Mouse (Mus musculus): Measurements from ENCODE around the gene Miga2. TPM values are rescaled to one million over a fixed set of nuclear protein-coding genes. Genes with fewer than 3 reads are reported as not detected.
A peak's percentile ranks its signal among the peaks of the same experiment; 100 is the strongest.

Miga2 gene
- total RNA-seq (2021), result 100 to 1,000 TPM; 108 to 121 TPM

- DNase-seq, result peak; percentile 99
Observed at GRCm38 (mm10) chr2:30363773-30364650, at the start of gene Miga2. Miga2 (plus strand) TSS chr2:30364233.

DNA sequence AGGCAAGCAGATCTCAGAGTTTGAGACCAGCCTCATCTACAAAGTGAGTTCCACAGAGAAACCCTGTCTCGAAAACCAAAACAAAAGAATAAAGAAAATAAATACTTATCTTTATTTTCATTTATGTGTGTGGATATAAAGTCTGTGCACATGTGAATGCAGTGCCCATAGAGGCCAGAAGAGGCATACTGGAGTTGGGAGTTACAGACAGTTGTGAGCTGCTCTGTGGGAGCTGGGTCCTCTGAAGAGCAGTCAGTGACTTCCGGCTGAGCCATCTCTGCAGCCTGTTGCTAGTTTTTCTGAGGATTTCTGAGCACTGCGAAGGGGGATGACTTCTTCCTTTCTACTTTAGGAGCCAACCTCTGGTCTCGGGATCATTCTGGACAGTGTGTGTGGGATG is 47.9 kb upstream of the Miga2 start:
- no peak for DNase-seq

DNA sequence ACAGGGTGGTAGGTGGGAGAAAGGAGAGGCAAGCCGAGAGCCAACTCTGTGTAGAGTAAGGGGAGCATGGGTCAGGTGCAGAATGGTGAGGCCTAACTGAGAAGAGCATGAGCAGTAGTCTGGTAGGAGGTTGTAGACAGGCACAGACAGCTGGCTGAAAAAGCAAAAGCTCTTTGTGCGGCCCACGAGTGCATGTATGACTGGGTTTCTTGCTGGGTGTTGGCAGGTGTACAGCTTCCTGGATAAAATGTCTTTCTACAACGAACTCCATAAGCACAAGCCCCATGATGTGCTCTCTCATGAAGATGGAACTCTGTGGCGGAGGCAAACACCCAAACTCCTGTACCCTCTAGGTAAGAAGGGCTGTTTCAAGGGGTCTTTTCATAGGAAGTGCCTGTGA is 47.1 kb upstream of the Miga2 start:
- DNase-seq, result no peak

- DNase-seq, result no peak
Observed at GRCm38 (mm10) chr2:30319260-30319659, 44.8 kb upstream of the Miga2 start.

DNA sequence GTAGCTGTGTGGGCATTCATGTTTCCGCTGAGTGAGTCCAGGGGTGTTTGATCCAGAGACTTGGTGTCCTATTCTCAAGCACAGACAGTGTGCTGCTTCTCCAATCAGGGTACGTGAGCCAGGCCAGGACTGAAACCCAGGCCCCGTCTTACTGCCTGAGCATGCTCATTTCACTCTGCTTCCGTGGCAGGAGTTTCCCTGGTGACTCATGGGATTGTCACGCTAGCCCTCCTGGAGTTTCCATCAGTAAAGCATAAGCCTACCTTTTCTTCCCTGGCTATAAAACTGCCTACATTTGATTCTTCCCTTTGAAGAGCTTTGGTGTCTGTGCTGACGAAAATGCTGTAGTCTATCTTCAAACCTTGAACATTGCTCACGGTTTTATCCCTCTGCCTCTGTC is 40.9 kb upstream of the Miga2 start:
- DNase-seq, result no peak

DNA sequence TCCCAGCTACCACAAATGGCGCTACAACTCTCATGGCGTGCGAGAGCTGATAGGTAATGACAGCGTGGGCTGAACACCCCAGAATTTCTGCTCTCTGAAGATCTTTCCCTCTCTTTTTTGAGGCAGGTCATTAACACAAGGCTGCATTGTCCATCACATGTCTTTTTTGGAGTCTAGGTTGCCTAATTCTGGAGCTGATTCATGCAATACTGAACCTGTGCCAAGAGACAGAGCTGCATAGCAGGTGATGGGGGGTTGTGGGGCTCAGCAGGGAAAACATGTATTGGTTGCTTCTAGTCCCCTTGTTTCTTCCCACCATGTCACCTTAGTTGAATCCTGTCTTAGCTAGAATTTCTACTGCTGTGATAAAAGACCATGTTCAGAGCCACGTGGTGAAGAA is 38.7 kb upstream of the Miga2 start:
- DNase-seq, result no peak

DNA sequence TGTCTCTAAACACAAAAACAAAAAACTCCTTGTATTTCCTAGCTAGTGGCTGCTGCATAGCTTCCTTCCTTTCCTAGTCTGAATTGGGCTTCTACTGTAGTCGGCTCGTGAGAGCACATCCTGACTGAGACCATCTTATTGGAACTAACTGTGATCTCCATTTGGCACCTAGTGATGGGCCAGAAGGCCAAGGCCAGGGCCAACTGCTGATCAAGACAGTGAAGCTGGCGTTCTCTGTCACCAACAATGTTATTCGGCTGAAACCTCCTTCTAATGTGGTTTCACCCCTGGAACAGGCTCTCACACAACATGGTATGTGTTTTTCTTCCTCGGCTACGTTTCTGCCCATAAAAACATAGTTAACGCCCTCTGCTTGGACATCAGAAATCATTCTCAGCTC is 36.8 kb upstream of the Miga2 start:
- no peak for DNase-seq

GRCm38 (mm10) chr2:30328791-30329190 is 35.2 kb upstream of the Miga2 start:
- DNase-seq, result no peak

GRCm38 (mm10) chr2:30335324-30335723 is 28.7 kb upstream of the Miga2 start:
- DNase-seq, result no peak

- no peak for DNase-seq
Observed at GRCm38 (mm10) chr2:30336174-30336915, 27.7 kb upstream of the Miga2 start.

DNA sequence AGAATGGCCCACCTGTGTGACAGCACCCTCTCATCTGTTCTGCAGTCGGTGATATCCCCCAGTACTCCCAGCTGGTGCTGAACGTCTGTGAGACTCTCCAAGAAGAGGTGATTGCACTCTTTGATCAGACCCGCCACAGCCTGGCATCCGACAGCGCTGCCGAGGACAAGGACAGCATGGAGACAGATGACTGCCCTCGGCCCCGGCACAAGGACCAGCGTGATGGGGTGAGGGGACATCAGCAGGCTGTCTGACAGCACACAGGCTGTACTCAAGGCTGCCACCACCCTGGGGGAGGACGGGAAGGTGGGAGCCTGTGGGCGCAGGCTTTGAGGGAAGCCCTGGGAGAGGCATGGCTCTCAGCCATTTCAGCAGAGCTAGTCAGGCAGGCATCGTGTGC is 26.9 kb upstream of the Miga2 start:
- DNase-seq, result no peak

DNA sequence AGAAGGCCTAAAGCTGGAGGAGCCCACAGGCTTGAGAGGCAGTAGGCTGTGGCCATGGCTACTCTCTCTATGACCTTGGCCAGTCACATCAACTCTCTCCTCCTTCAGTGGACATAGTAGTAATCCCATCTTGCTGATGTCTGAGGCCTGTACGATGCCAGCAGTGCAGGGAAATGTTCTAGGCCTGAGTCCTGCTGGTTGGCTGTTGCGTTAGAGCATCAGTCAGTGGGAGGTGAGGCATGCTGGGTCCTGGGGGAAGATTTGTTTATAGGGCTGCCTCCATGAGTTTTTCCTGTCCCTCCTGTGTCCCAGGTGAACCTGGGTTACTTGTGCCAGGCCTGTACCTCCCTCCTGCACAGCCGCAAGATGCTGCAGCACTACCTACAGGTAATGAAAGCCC is 22.0 kb upstream of the Miga2 start:
- DNase-seq, result no peak

DNA sequence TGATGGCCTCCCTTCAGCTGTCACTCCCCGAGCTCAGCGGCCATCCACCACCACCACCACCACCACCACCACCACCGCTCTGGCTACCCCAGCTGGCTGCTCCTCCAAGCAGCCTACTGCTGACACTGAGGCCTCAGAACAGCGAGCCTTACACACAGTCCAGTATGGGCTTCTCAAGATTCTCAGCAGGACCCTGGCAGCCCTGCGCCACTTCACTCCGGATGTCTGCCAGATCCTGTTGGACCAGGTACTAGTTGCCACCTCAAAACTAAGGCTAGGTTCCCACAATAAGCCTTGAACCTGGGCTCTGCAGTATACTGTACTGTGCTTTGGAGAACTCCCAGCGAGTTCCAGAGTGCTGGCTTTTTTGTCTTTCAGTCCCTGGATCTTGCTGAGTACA is 21.5 kb upstream of the Miga2 start:
- DNase-seq, result no peak

DNA sequence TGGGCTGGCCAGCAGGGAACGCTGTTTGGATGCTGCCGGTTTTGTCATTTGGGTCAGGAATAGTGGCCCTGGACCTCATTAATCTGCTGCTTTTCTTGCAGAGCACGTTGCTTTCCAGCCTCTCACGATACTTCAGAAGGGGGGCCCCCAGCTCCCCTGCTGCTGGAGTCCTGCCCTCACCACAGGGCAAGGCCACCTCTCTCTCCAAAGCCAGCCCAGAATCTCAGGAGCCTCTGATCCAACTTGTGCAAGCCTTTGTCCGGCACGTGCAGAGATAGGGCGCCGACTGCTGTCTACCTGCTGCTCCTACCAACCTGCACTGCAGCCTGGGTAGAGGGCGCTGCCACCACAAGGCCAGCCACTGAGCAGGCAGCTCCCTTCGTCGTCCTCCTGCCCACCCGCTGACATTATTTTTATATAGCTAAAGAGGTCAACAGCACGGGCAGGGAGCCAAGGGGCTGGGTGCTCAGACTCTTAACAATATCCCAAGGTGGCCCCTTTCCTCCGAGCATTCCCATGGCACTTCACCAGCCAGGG is 20.4 kb upstream of the Miga2 start:
- no peak for DNase-seq

DNA sequence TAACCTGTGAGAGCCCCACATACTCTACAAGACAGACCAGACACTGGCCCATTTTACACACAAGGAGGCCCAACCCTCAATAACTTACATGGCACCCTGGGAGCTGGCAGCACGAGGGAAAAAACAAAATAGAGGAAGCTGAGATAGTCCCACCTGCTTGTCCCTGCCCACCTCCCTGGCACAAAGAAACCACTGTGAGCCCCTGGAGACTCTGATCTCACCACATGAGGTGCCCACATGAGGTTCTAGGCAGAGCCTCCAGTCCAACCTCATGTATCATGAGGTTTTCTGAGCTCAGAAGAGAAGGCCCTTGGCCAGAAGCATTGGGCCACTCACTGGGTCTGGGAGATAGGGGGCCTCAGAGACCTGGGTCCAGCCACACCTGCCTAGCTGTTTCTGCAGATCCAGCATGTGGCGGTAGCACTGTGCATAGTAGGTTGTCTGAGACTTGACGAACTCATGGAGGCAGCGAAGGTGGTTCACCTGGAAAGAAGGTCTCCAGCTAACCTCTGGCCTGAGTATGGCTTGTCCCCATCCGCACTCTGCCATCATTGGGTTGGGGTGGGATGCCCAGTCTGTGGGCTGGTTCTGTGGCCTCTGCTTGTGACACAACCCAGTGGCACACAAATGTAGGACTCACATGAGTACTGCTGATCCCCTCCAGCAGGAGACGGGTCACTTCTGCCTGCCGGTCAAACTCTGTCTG is 17.9 kb upstream of the Miga2 start:
- DNase-seq, result no peak

DNA sequence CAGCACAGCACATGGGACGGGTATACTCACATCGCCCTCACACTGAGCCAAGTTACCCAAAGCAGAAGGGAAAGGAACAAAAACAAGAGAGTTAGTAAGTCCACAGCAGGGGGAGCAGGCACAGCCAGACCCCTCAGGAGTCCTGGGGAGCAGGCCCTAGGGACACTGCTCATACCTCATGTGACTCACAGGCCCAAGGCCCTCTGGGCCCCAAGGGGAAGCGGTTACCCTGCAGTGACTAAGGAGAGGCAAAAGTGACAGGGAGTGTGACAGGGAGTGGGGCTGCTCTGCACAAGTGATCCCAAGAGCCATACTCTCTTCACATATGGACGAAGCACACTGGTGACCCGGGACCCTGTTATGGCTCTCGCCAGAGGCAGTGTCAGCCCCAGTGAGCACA is 14.8 kb upstream of the Miga2 start:
- no peak for DNase-seq

GRCm38 (mm10) chr2:30351149-30351548 is 12.9 kb upstream of the Miga2 start:
- no peak for DNase-seq

DNA sequence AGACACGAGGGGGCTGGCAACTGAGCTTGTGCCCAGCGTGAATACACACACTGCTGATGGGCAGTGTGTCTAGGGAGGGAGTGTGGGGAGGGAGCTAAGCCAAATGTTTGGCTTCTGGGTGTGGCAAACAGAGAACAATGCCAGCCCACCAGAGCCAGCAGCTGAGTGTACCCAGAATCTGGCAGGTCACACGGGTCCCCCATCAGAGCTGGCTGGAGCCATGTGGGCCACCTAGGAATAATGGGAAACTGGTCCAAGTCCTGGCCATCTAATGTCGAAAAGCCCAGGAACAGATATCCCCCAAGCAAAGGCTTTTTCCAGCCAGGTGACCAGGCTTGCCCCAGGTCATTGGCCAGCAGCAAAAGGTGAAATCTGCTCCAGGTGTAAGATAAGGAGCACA is 8.2 kb upstream of the Miga2 start:
- DNase-seq, result no peak

GRCm38 (mm10) chr2:30356266-30356665 is 7.8 kb upstream of the Miga2 start:
- no peak for DNase-seq

- no peak for DNase-seq
Observed at GRCm38 (mm10) chr2:30356906-30357305, 7.1 kb upstream of the Miga2 start.

DNA sequence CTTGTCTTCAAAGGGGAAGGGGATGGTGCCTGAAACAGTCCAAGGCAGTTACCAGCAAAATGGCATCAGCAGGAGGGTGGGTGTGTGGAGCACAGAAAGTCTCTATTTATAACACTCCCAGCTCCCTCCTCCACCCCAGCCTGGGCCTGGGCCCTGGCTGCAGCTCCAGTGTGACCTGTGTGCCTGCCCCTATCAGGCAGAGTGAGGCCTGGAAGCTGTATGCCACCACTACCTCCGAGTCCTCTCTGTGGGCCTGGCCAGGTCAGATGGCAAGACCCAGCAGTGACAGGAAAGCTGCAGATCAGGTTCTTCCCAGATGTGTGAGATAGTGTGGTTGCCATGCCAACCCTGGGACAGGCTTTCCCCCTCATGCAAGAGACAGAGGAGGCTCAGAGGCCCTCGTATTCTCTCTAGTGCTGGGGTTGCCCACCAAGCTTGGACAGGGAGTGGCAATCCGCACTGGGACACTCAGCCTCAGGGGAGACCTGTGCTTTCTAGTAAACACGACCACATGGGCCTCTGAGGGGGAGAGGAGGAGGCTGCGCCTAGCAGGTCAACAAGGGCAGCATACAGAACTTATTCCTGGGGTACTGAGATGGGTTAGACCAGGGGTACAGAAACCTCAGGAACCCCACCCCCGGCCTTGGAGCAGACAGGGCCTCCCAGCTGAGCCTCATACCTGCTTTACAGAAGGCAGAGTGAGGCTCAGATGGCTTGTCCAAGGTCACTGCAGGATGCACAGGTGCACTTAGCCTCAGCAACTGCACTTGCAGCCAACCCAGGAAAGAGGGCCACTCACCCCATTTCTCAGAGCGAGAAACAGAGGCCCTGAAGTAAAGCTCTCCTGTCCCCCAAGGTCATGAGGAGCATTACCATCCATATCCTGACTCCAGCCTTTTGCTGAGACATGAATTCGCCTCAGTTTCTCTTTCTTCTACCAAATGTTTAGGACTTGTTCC is 6.2 kb upstream of the Miga2 start:
- peak in 1 of 2 experiments; percentile 26 for DNase-seq

All from layer of hippocampus, postnatal 36 days (tissue).